Mouse (Mus musculus): Measurements from ENCODE around the gene Adamts13. TPM values are rescaled to one million over a fixed set of nuclear protein-coding genes. Genes with fewer than 3 reads are reported as not detected.

Gene Adamts13
- polyA plus RNA-seq, 1 experiment from 2014 or later = not detected

DNA sequence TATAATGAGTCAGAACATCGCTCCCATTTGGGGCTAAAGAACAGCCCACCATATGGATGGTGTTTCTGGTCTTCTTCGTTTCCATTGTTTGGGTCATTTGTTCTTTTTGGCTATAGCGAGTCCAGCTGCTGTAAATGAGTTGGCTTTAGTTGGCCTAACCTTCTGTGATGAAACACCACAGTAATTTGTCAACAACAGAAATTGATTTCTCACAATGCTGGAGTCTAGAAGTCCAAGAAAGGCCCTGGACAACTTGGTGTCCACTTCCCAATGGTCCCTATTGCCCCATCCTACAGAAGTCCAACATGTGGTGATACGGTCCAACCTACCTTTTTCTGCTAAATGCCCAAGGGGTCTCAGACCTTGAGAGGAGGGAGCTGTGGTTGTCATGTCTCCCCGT, 11.4 kb downstream of the Adamts13 start:
- Histone ChIP-seq H3K27me3 (peaks cover 8% of the 10 kb centered on the region; the same call in 1 of the 2 replicates), H3K4me2 (replicated peaks) (no peak overlapping the region), H3K36me3 (no peaks in the 10 kb centered on the region), H3K27ac (no peak overlapping the region), H3K4me1 (no peaks in the 10 kb centered on the region), H3K9ac (no peak overlapping the region), H3K4me3 (no peak overlapping the region), H3K9me3 (replicated peaks) (no peaks in the 10 kb centered on the region)
- 88% methylated on average over 5 of the region's 5 CpGs for WGBS
- ATAC-seq (ENCODE audit: low FRiP score) = no peak

DNA sequence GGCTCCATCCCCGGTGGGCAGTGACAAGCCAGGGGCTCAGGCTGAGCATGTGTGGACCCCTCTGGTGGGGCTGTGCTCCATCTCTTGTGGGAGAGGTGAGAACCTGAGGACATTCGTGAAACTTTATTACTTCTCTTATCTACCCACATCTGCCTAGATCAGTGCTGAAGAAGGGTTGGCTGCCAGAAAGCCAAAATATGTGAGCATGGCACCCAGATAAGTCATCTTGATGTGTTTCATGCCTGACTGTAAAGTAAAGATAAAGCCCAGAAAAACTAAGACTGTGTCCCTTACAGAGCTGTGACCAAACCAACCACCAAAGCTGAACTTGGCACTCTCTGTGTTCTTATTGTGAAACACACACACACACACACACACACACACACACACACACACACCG, 20.7 kb downstream of the Adamts13 start:
- no peak for ATAC-seq (ENCODE audit: low FRiP score)
- Histone ChIP-seq H3K4me1 (no peaks in the 10 kb centered on the region), H3K9me3 (replicated peaks) (no peaks in the 10 kb centered on the region), H3K36me3 (no peaks in the 10 kb centered on the region), H3K9ac (no peak overlapping the region), H3K4me3 (no peak overlapping the region), H3K27me3 (no peaks in the 10 kb centered on the region), H3K4me2 (replicated peaks) (no peak overlapping the region), H3K27ac (no peak overlapping the region)
- 83% methylated on average over 3 of the region's 3 CpGs for WGBS

DNA sequence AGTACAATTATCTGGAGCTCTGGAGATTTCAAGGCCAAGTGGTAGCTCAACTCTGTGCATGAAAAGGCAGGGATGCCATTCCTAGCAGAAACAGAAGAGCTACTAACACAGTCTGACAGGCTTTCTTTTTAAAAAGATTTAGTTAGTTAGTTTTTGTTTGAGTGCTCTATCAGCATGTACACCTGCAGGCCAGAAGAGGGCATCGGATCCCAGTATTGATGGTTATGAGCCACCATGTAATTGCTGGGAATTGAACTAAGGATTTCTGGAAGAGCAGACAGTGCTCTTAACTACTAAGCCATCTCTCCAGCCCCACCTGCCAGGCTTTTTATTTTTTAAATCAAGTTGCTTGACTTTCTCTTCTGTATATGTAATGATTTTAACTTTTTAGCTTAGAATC, 24.3 kb downstream of the Adamts13 start:
- Histone ChIP-seq H3K9ac (no peak overlapping the region), H3K27me3 (no peaks in the 10 kb centered on the region), H3K36me3 (no peaks in the 10 kb centered on the region), H3K4me2 (replicated peaks) (no peak overlapping the region), H3K27ac (no peak overlapping the region), H3K9me3 (replicated peaks) (no peaks in the 10 kb centered on the region), H3K4me1 (no peaks in the 10 kb centered on the region), H3K4me3 (no peak overlapping the region)
- no peak for ATAC-seq (ENCODE audit: low FRiP score)
- WGBS = 88% methylated on average over 1 of the region's 1 CpGs

DNA sequence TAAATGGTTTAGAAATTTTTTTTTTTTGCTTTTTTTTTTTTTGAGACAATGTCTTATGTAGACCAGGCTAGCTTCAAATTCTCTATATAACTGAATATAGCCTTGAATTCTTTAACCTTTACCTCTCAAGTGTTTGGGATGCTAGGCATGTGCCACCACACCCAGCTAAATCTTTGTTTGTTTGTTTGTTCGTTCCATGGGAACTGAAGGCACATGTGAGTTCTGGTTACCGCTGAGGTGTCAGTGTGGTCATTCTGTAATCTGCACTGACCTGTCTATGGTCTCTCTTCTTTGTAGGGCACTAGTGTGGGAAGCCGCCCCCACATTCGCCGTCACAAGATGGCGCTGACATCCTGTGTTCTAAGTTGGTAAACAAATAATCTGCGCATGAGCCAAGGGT, 24.8 kb downstream of the Adamts13 start:
- H3K4me3 ChIP-seq = no peak overlapping the region
- H3K4me2 ChIP-seq (replicated peaks) = no peak overlapping the region
- H3K9me3 ChIP-seq (replicated peaks) = no peaks in the 10 kb centered on the region
- H3K4me1 ChIP-seq = no peaks in the 10 kb centered on the region
- no peak overlapping the region for H3K27ac ChIP-seq
- H3K36me3 ChIP-seq = no peaks in the 10 kb centered on the region
- ATAC-seq (ENCODE audit: low FRiP score) = no peak
- 89% methylated on average over 7 of the region's 7 CpGs for WGBS
- H3K27me3 ChIP-seq = no peaks in the 10 kb centered on the region
- no peak overlapping the region for H3K9ac ChIP-seq

DNA sequence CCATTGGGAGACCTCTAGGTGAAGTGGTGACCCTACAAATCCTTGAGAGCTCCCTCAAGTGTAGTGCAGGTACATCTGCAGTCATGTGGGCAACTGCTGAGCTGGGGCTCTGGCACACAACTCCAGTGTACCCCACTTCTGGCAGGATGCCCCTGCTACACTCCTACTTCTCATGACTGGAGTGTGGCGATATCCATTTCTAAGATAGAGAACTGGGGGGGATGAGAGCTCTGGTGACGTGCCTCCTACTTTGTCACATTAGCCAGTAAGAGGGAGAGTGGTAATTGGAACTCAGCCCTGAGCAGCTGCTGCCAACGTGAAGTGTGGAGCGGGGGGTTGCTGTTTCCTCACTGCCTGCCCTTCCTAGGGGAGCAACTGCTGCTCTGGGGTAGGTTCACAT, 33.0 kb downstream of the Adamts13 start:
- H3K4me3 ChIP-seq = no peak overlapping the region
- H3K9me3 ChIP-seq (replicated peaks) = no peaks in the 10 kb centered on the region
- no peaks in the 10 kb centered on the region for H3K36me3 ChIP-seq
- no peak overlapping the region for H3K4me2 ChIP-seq (replicated peaks)
- ATAC-seq (ENCODE audit: low FRiP score) = no peak
- no peak overlapping the region for H3K9ac ChIP-seq
- WGBS = 76% methylated on average over 4 of the region's 4 CpGs
- peaks cover 3% of the 10 kb centered on the region; the same call in 1 of the 2 replicates for H3K27me3 ChIP-seq
- H3K27ac ChIP-seq = no peak overlapping the region
- peaks cover 14% of the 10 kb centered on the region for H3K4me1 ChIP-seq

DNA sequence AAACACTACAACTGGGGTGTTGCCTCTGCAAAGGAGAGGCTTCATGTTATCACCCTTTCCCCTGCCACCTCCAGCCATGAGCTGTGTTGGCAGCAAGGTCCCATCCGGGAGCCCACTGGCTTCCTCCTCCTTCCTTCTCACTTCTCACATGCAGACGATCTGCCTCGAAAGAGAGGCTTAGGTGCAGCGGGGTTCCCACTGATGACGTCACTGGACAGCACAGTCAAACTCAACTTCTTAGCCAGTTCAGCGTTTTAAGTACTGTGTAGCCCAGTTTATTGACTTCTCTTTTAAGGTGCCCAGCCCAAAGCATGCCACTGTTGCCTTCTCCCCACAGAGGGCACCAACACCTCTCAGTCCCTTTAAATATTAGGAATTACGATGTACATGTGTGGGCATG, 34.5 kb downstream of the Adamts13 start:
- 80% methylated on average over 7 of the region's 7 CpGs for WGBS
- H3K4me2 ChIP-seq (replicated peaks) = no peak overlapping the region
- H3K9ac ChIP-seq = no peak overlapping the region
- no peak overlapping the region for H3K4me3 ChIP-seq
- ATAC-seq (ENCODE audit: low FRiP score) = no peak
- H3K36me3 ChIP-seq = no peaks in the 10 kb centered on the region
- peaks cover 3% of the 10 kb centered on the region; the same call in 1 of the 2 replicates for H3K27me3 ChIP-seq
- no peaks in the 10 kb centered on the region for H3K9me3 ChIP-seq (replicated peaks)
- no peak overlapping the region for H3K27ac ChIP-seq
- peaks cover 20% of the 10 kb centered on the region for H3K4me1 ChIP-seq

DNA sequence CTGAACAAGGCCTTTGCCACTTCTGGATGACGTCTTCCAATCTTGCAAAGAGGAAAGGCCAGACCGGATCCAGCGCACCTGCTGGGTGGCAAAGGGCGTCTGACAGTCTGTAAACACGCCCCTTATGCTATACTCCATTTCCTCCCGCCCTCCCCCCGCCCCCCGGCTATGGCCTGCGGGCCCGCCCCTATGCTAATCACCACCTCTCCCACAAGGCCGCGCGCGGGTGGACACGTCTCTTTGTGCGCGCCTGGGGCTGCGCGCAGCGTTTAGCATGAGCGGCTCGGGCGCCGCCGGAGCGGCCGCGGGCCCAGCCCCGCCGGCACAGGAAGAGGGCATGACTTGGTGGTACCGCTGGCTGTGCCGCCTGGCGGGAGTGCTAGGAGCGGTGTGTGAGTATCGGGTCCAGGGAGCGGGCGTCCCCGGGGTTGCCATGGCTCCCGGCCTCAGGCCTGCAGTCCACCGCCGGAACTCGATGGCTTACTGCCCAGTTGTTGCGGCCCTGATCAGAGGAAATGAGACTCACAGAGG, 36.6 kb downstream of the Adamts13 start, which contains the start of gene Cacfd1:
Gene Cacfd1 (plus strand): TSS at position 213 of the 531 bp plus-strand sequence.
- Histone ChIP-seq H3K4me1 (peaks cover 20% of the 10 kb centered on the region), H3K4me2 (replicated peaks) (peak within 1 kb of the TSS; percentile 87), H3K27me3 (peaks cover 3% of the 10 kb centered on the region; the same call in 1 of the 2 replicates), H3K36me3 (peaks cover 16% of the 10 kb centered on the region), H3K4me3 (peak within 1 kb of the TSS; percentile 52), H3K9ac (peak within 1 kb of the TSS; percentile 87), H3K27ac (peak within 1 kb of the TSS; percentile 88), H3K9me3 (replicated peaks) (no peaks in the 10 kb centered on the region)
- peak; percentile 96 for ATAC-seq (ENCODE audit: low FRiP score)
- under 1% methylated on average over 40 of the region's 43 CpGs for WGBS

DNA sequence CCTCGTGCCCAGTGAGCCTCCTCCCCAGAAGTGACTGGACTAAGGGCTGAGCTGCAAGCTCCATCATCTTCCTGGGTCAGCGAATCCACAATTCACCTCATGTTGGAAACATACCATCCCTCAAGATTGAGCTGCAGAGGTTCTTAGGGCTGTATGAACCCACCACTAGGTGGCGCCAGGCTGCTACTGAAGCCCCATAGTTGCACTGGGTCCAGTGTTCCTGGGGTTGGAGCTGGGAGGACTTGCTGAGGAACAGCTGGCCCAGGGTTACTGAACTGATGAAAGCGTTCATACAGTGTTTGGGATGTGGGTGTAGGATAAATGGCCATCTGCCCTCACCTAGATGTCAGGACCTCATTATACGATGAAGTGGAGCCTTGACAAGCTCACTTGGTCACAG, 44.6 kb downstream of the Adamts13 start:
- peaks cover 78% of the 10 kb centered on the region for H3K36me3 ChIP-seq
- H3K4me3 ChIP-seq = no peak overlapping the region
- H3K4me2 ChIP-seq (replicated peaks) = no peak overlapping the region
- H3K4me1 ChIP-seq = no peaks in the 10 kb centered on the region
- 56% methylated on average over 5 of the region's 5 CpGs for WGBS
- ATAC-seq (ENCODE audit: low FRiP score) = 0 out of 2 replicates have a peak, but pooled peaks have one; percentile 22
- no peak overlapping the region for H3K27ac ChIP-seq
- no peaks in the 10 kb centered on the region for H3K9me3 ChIP-seq (replicated peaks)
- no peaks in the 10 kb centered on the region for H3K27me3 ChIP-seq
- H3K9ac ChIP-seq = no peak overlapping the region

DNA sequence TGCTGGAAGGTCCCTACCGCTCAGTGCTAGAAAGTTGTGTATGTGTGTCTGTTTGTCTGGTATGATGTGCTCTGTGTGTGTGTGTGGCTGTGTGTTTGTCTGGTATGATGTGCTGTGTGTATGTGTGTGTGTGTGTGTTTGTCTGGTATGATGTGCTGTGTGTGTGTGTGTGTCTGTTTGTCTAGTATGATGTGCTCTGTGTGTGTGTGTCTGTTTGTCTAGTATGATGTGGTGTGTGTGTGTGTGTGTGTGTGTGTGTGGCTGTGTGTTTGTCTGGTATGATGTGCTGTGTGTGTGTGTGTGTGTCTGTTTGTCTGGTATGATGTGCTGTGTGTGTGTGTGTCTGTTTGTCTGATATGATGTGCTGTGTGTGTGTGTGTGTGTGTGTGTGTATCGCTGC, 46.3 kb downstream of the Adamts13 start:
- Histone ChIP-seq H3K4me1 (no peaks in the 10 kb centered on the region), H3K36me3 (peaks cover 64% of the 10 kb centered on the region), H3K27ac (no peak overlapping the region), H3K27me3 (no peaks in the 10 kb centered on the region), H3K9me3 (replicated peaks) (no peaks in the 10 kb centered on the region), H3K4me3 (no peak overlapping the region), H3K4me2 (replicated peaks) (no peak overlapping the region), H3K9ac (no peak overlapping the region)
- 93% methylated on average over 2 of the region's 2 CpGs for WGBS
- ATAC-seq (ENCODE audit: low FRiP score) = no peak

DNA sequence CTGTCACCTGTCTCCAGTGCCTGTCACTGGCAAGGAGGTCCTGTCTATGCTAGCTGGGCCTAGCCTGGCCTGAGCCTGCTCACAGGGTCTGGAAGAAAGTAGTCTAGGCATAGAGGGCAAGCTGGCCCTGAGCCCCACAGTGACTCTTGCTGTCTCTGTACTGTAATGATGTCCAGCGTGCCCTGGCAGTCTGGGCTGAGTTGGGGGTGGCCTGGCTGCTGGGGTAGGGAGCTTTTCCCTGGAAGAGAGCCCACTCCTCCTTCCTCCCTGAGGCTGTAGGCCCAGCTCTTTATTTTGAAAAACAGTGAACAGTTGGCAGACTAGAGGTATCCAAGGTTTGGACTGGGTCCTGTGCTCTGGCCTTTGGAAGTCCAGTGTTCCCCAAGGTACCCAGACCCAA, 47.9 kb downstream of the Adamts13 start:
- Histone ChIP-seq H3K36me3 (peaks cover 49% of the 10 kb centered on the region), H3K9me3 (replicated peaks) (no peaks in the 10 kb centered on the region), H3K4me2 (replicated peaks) (no peak overlapping the region), H3K27me3 (no peaks in the 10 kb centered on the region), H3K4me3 (no peak overlapping the region), H3K9ac (no peak overlapping the region), H3K4me1 (no peaks in the 10 kb centered on the region), H3K27ac (no peak overlapping the region)
- 78% methylated on average over 1 of the region's 1 CpGs for WGBS
- ATAC-seq (ENCODE audit: low FRiP score) = no peak

DNA sequence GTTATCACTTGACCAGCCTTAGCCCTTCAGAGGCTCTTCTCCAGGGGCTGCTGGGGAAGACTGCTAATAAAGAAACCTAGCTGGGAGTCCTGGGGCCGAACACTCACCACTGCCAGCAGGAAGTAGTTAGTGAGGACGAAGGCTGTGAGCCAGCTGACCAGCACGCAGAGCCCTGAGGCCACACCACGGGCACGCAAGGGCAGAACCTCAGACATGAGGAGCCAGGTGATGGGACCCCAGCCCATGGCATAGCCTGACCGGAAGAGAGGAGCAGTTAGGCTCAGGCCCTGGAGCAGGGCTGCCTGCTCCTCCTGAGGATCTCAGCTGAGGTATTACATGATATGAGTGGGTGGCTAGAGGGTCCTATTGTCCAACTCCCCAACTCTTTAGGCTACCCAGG, 49.4 kb downstream of the Adamts13 start:
- Histone ChIP-seq H3K4me2 (replicated peaks) (no peak overlapping the region), H3K36me3 (peaks cover 35% of the 10 kb centered on the region), H3K9me3 (replicated peaks) (no peaks in the 10 kb centered on the region), H3K4me3 (no peak overlapping the region), H3K4me1 (peaks cover 9% of the 10 kb centered on the region; the same call in 1 of the 2 replicates), H3K27me3 (0 out of 2 replicates have a peak, but pooled peaks cover 3% of the 10 kb centered on the region), H3K27ac (no peak overlapping the region), H3K9ac (no peak overlapping the region)
- ATAC-seq (ENCODE audit: low FRiP score) = no peak
- 76% methylated on average over 6 of the region's 6 CpGs for WGBS

DNA sequence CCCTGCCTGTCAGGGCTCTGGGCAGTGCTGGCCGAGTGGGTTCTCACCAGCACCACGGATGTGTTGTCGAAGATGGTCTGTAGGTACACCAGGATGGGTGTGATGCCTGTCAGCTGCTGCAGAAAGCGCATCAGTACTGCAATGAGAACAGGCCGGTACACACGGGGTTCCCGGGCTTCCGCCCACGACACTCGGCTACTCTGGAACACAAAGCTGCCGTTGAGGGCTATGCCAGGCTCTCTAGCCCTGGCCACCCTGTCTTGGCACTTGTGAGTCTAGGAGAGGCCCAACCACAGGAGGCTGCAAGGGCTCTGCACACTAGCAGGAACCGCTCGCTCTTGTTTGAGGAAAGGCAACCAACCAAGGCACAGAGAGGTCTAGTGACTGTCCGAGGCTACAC, 50.9 kb downstream of the Adamts13 start:
- H3K4me1 ChIP-seq = peaks cover 12% of the 10 kb centered on the region
- no peak overlapping the region for H3K9ac ChIP-seq
- H3K27me3 ChIP-seq = peaks cover 12% of the 10 kb centered on the region; the same call in 1 of the 2 replicates
- no peak overlapping the region for H3K4me3 ChIP-seq
- peaks cover 20% of the 10 kb centered on the region for H3K36me3 ChIP-seq
- H3K9me3 ChIP-seq (replicated peaks) = no peaks in the 10 kb centered on the region
- H3K27ac ChIP-seq = no peak overlapping the region
- no peak for ATAC-seq (ENCODE audit: low FRiP score)
- no peak overlapping the region for H3K4me2 ChIP-seq (replicated peaks)
- WGBS = 87% methylated on average over 14 of the region's 14 CpGs

DNA sequence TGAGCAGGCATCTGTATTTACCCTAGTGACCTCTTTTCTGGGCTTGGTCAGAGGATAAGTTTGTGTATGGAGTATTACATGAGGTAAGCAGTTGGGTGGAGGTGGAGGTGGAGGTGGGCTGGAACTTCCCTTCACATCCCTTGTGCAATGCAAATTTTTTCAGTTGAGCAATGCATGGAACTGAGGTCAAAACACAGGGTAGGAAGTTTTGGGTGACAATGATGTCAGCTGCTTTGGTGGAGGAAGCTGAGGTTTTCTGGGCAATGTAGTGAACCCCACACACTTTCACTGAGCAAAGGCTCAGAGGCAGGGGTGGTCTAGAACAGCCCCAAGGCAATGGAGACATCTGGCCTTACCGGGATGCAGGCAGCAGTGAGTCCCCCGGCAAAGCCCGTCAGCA, 52.3 kb downstream of the Adamts13 start:
- WGBS = 81% methylated on average over 3 of the region's 3 CpGs

More for the DNA sequence above, 52.3 kb downstream of the Adamts13 start:
- H3K27ac ChIP-seq = no peak overlapping the region
- peaks cover 12% of the 10 kb centered on the region for H3K4me1 ChIP-seq
- H3K27me3 ChIP-seq = peaks cover 21% of the 10 kb centered on the region
- H3K4me3 ChIP-seq = no peak overlapping the region
- H3K9ac ChIP-seq = no peak overlapping the region
- no peaks in the 10 kb centered on the region for H3K9me3 ChIP-seq (replicated peaks)
- H3K36me3 ChIP-seq = 0 out of 2 replicates have a peak, but pooled peaks cover 6% of the 10 kb centered on the region
- H3K4me2 ChIP-seq (replicated peaks) = no peak overlapping the region
- no peak for ATAC-seq (ENCODE audit: low FRiP score)

Measured in hindbrain, embryonic 12.5 days (tissue).